Mouse (Mus musculus) spleen, adult 2 months (tissue): ENCODE data around the gene Ing3. TPM values are rescaled to one million over a fixed set of nuclear protein-coding genes. Genes with fewer than 3 reads are reported as not detected.

Source experiments
- DNase-seq, 2 experiments: peaks; one replicate each; pipeline versions ENCODE4 v3.0.0 to v3.0.0-alpha.2; 2012 to 2021; ENCODE audit warnings: low spot score in 2 of 2, low read depth in 1 of 2
- H3K27ac ChIP-seq: fragments of 200-500 bp; 2 replicates; pipeline ENCODE4 v1.5.1; 2012; ENCODE audit warnings: low read length, inconsistent platforms; ENCODE audit not compliant: insufficient read depth
- H3K27me3 ChIP-seq: fragments of 200-500 bp; 2 replicates; pipeline ENCODE4 v1.6.1; 2012; ENCODE audit warnings: mild to moderate bottlenecking, moderate library complexity, low read length, inconsistent platforms; ENCODE audit not compliant: control insufficient read depth, insufficient read depth
- H3K36me3 ChIP-seq: fragments of 200-500 bp; 2 replicates; pipeline ENCODE4 v1.6.1; 2012; ENCODE audit warnings: mild to moderate bottlenecking, low read length, inconsistent platforms; ENCODE audit not compliant: control insufficient read depth, insufficient read depth
- H3K4me1 ChIP-seq: fragments of 200-500 bp; 2 replicates; pipeline ENCODE4 v1.6.1; 2011; ENCODE audit warnings: inconsistent platforms; ENCODE audit not compliant: control insufficient read depth, insufficient read depth, insufficient read length
- H3K4me3 ChIP-seq: fragments of 200-500 bp; 2 replicates; pipeline ENCODE4 v1.5.1; 2011; ENCODE audit warnings: mild to moderate bottlenecking, inconsistent platforms; ENCODE audit not compliant: insufficient read depth, insufficient read length; ENCODE audit errors: extremely low read depth
- CTCF ChIP-seq: fragments of 200-500 bp; IDR thresholded peaks from 2 replicates; pipeline ENCODE4 v1.5.1; 2011; ENCODE audit warnings: mild to moderate bottlenecking, inconsistent platforms; ENCODE audit not compliant: insufficient read depth, insufficient read length, insufficient replicate concordance; ENCODE audit errors: extremely low read depth
- POLR2A ChIP-seq: fragments of 200-500 bp; IDR thresholded peaks from 2 replicates; pipeline ENCODE4 v1.6.1; 2011; ENCODE audit warnings: low read depth, low read length, inconsistent platforms
- WGBS: fragments of 180-500 bp; shearing (Covaris S2); methylation state at CpG from one replicate; pipeline ENCODE4 v1.1.7; 2018; 5-methylcytosine and 5-hydroxymethylcytosine counted together
- polyA plus RNA-seq: library from polyadenylated mRNA; depleted of rRNA; stranded (reverse); fragments of >200 nt; gene quantifications from 2 replicates; pipeline ENCODE4 v1.2.3, GENCODE M21; 2012; rRNA removed

The Ing3 gene
- polyA plus RNA-seq, result 5.4 and 5.6 TPM in 2 replicates

DNA sequence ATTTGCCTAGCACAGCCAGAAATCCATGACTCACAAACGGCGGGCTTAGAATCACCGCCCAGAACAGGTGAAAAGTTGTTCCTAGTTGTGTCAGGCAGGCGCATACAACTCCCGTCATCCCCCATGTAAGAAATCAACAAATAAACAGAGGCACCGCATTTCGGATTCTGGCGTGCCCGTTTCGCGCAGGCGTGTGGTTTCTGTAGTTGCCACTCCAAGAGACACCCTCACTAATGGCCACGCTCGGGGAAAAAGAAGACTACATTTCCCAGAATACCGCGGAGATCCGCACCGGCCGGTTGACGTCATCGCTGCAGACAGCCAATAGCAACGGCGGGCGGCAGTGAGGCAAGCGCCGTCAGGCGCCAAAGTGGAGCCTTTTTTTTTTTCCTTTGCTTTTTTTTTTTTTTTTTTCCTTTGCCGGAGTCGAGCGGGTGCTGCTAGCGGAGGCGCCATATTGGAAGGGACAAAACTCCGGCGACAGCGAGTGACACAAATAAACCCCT, at the start of gene Ing3:
Gene Ing3, plus strand, starts transcription at position 346 of the 506 bp plus-strand sequence.
- H3K27ac ChIP-seq, result peak within 1 kb of the TSS; percentile 100
- no peaks in the 10 kb centered on the region for H3K27me3 ChIP-seq
- peak within 1 kb of the TSS; percentile 94 for H3K4me3 ChIP-seq
- H3K36me3 ChIP-seq, result peaks cover 5% of the 10 kb centered on the region
- peak; percentile 95 to 98 for DNase-seq
- WGBS, result under 1% methylated on average over 35 of the region's 35 CpGs
- no peaks in the 10 kb centered on the region; the same call in 1 of the 2 replicates for H3K4me1 ChIP-seq
- TF ChIP-seq POLR2A (no peak; the same call in 1 of the 2 replicates), CTCF (no peak)

DNA sequence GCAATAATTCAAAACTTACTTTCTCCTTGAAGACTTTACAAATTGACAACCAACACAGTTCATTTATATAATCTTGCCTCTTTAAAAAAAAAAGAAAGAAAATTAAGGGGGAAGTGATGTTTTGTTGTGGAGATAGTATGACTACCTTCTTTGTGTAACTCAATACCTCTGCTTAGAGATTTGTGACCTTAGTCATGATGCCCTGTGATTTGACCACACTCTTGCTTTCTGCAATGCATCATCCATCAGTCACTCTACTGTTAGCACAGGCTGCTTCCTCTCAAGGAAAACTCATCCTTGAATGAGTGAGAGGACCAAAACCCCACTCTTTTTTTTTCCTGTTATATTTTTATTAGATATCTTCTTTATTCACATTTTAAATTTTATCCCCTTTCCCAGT, 39.7 kb upstream of the Ing3 start:
- no peak overlapping the region for H3K4me3 ChIP-seq
- H3K27me3 ChIP-seq, result no peaks in the 10 kb centered on the region

DNA sequence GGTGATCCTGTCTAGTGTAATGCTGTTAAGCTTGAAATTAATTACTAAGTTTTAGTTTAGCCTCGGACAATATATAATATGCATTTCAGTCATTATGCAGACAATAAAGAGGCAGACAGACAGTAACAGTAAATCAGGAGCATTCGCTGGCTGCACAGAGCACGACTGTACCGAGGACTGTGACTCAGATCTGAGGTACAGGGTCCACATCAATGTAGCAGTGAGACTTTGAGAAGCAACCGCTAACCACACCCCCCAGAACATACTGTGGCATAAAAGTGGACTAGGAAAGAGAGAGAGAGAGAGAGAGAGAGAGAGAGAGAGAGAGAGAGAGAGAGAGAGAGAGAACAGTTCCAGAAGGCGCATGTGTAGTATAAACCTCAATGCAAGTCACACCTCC, 38.6 kb upstream of the Ing3 start:
- Histone ChIP-seq H3K4me3 (no peak overlapping the region), H3K27me3 (no peaks in the 10 kb centered on the region), H3K36me3 (no peaks in the 10 kb centered on the region), H3K4me1 (no peaks in the 10 kb centered on the region), H3K27ac (no peak overlapping the region)
- no peak for DNase-seq
- 85% methylated on average over 6 of the region's 6 CpGs for WGBS
- no peak for TF ChIP-seq CTCF
- no peak for TF ChIP-seq POLR2A

More for the DNA sequence above, 39.7 kb upstream of the Ing3 start:
- no peak for TF ChIP-seq POLR2A
- Histone ChIP-seq H3K4me1 (no peaks in the 10 kb centered on the region), H3K27ac (no peak overlapping the region), H3K36me3 (no peaks in the 10 kb centered on the region)
- no peak for DNase-seq

DNA sequence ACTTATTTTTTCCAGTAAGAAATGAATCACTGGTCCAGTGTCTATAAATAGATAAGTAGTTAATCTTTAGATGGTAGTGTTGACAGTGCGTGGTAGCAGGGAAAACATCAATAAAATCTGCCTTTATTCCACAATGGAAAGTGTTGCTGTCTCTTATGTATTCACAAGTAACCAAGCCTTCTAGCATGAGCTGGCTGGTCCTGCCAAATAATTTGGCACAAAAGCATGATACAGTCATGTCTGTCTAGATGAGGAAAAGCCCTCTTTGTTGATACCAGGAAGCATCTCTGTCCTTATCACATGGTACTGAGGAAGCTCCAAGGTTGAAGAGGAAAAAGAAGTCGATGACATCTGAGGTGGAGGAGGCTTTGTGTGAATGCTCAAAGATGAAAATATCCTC, 32.8 kb upstream of the Ing3 start:
- H3K27me3 ChIP-seq, result no peaks in the 10 kb centered on the region
- DNase-seq, result no peak
- no peaks in the 10 kb centered on the region for H3K36me3 ChIP-seq
- no peak overlapping the region for H3K4me3 ChIP-seq
- TF ChIP-seq CTCF (no peak), POLR2A (no peak)
- no peaks in the 10 kb centered on the region for H3K4me1 ChIP-seq
- WGBS, result 75% methylated on average over 2 of the region's 2 CpGs
- no peak overlapping the region for H3K27ac ChIP-seq

DNA sequence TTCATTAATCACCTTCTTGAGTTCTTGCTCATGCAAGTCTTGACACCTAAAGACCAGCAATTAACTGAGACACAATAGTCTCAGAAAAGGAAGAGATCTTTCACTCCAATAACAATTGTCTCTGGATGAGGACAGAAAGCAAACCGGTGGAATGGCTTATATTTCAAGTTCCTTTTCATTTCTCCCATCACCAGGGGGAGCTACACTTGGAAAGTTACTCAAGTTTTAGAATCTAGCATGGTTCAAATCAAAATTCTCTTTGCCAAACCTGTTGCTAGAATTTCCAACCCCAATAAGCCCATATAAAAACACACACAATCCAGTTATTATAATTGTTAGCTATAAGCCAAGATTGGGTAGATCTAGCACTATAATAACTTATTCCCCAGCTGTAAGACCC, 25.2 kb upstream of the Ing3 start:
- Histone ChIP-seq H3K4me3 (no peak overlapping the region), H3K4me1 (no peaks in the 10 kb centered on the region), H3K27ac (no peak overlapping the region), H3K36me3 (no peaks in the 10 kb centered on the region), H3K27me3 (no peaks in the 10 kb centered on the region)
- TF ChIP-seq POLR2A, result no peak
- TF ChIP-seq CTCF, result no peak
- DNase-seq, result no peak
- 18% methylated on average over 1 of the region's 1 CpGs for WGBS

DNA sequence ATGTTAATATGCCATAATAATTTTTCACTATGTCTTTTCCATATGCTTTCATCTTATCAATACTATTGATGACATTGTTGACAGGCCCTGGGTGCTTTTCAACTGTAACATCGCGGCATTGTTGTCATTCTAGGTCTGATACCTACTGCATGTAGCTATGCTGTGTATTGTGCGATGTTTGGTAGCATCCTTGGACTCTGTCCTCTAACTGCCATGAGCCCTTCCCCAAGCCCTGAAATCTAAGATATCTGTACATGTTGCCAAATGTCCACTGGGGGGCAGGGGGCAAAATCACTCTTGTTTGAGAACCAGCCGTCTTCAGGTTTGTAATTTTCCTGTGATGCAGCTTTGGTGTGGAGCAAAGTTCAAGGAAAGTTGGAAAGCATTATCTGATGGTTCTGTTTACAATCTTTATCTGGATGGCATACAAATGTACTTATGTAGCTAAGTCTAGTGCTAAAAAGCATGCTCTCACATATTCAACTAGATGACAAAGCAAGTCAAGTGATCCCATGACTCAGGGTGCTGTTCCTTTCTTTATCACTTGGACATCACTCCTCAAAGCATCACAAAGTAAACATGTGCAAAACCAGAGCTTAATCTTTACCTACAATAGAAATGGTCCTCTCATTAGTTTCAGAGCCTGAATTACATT, 11.3 kb upstream of the Ing3 start:
- no peaks in the 10 kb centered on the region for H3K36me3 ChIP-seq
- 86% methylated on average over 4 of the region's 4 CpGs for WGBS
- H3K27me3 ChIP-seq, result no peaks in the 10 kb centered on the region; the same call in 1 of the 2 replicates
- H3K27ac ChIP-seq, result no peak overlapping the region
- no peaks in the 10 kb centered on the region for H3K4me1 ChIP-seq
- H3K4me3 ChIP-seq, result no peak overlapping the region
- no peak for TF ChIP-seq CTCF
- no peak for TF ChIP-seq POLR2A
- no peak for DNase-seq

DNA sequence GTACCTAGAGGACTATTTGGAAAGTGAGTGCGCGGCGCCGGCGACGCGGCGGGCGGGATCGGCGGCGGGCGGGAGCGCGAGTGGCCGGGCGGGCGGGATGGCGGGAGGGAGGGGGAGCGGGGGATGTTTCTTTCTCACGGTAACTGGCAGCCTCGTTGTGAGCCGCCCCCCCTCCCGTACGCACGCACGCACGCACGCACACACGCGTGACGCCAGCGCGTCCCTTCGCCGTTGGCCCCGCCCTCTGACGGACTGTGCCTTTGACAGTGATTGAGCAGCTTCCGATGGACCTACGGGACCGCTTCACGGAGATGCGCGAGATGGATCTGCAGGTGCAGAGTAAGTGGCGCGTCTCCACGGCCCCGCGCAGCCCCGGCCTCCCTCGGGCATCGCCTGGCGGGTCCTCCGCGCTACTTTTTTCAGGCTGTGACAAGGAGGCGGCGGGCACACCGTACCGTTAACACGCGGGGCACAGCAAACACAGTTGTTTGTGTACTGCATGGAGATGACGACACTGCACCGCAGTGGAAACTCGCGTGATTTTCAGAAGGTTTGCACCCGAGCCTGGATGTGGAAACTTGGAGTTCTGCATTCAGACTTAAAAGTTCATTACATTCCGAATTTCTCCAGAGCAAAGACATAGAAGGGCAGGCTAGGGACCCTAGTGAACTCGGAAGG, 539 bp downstream of the Ing3 start:
- Histone ChIP-seq H3K36me3 (peaks cover 6% of the 10 kb centered on the region), H3K27ac (peak overlapping the region; percentile 100), H3K27me3 (no peaks in the 10 kb centered on the region), H3K4me1 (no peaks in the 10 kb centered on the region; the same call in 1 of the 2 replicates), H3K4me3 (peak overlapping the region; percentile 94)
- under 1% methylated on average over 47 of the region's 68 CpGs for WGBS
- DNase-seq, result peak; percentile 95 to 96
- TF ChIP-seq CTCF, result no peak
- peak; percentile 49; the same call in 1 of the 2 replicates for TF ChIP-seq POLR2A
